Mouse (Mus musculus) G1E (cell line): ENCODE data around the gene Shb. TPM values are rescaled to one million over a fixed set of nuclear protein-coding genes. Genes with fewer than 3 reads are reported as not detected.

Source experiments
- ATAC-seq: 2 replicates; pipeline ENCODE4 v1.8.0; 2016; ENCODE audit warnings: mild to moderate bottlenecking; ENCODE audit not compliant: insufficient number of reproducible peaks, poor library complexity, low FRiP score, severe bottlenecking; ENCODE audit errors: extremely low read depth
- DNase-seq: peaks from one replicate; pipeline ENCODE4 v3.0.0; 2012; ENCODE audit warnings: low spot score
- H3K27me3 ChIP-seq: 2 replicates; pipeline ENCODE4 v1.6.1; 2012; ENCODE audit warnings: mild to moderate bottlenecking, low read length, inconsistent platforms; ENCODE audit not compliant: insufficient read depth
- H3K36me3 ChIP-seq: replicated peaks from 2 replicates; pipeline ENCODE3; 2012; ENCODE audit warnings: mild to moderate bottlenecking, inconsistent platforms
- H3K4me1 ChIP-seq: 2 replicates; pipeline ENCODE4 v1.6.1; 2012; ENCODE audit warnings: low read depth, low read length, inconsistent platforms, mixed read lengths; ENCODE audit not compliant: insufficient read depth
- H3K4me3 ChIP-seq: 2 replicates; pipeline ENCODE4 v1.5.1; 2012; ENCODE audit warnings: low read depth, mild to moderate bottlenecking, inconsistent platforms, low read length, moderate library complexity, mixed read lengths
- H3K9me3 ChIP-seq: replicated peaks from 2 replicates; pipeline ENCODE4 v1.6.1; 2012; ENCODE audit warnings: inconsistent platforms
- CTCF ChIP-seq: IDR thresholded peaks from 2 replicates; pipeline ENCODE4 v1.5.1; 2012; ENCODE audit warnings: low read depth, low read length, inconsistent platforms, mixed read lengths
- GATA1 ChIP-seq: IDR thresholded peaks from 2 replicates; pipeline ENCODE4 v1.6.1; 2012; ENCODE audit warnings: borderline replicate concordance, low read length, inconsistent platforms, mixed read lengths
- GATA2 ChIP-seq: IDR thresholded peaks from 2 replicates; pipeline ENCODE4 v1.6.1; 2012; ENCODE audit warnings: low read depth, low read length, inconsistent platforms, borderline replicate concordance
- POLR2AphosphoS5 ChIP-seq: IDR thresholded peaks from 2 replicates; pipeline ENCODE4 v1.6.1; 2012; ENCODE audit warnings: low read depth, low read length, inconsistent platforms; ENCODE audit not compliant: insufficient replicate concordance
- TAL1 ChIP-seq: conservative IDR thresholded peaks from 2 replicates; pipeline ENCODE4 v1.6.1; 2012; ENCODE audit warnings: low read depth, low read length, inconsistent platforms, mixed read lengths
- polyA plus RNA-seq: library from polyadenylated mRNA; stranded (reverse); fragments of >175 nt; gene quantifications from 2 replicates; pipeline ENCODE4 v1.2.3, GENCODE M21; 2012
- total RNA-seq, 2 experiments: library from RNA; stranded (forward) in 1 of 2; stranded (reverse) in 1 of 2; fragments of 200-1000 nt in 1 of 2; fragments of >200 nt in 1 of 2; fragmentation: Nextera tagmentation in 1 of 2; gene quantifications; 2 replicates each; pipeline ENCODE4 v1.2.3; 2014 to 2017

The Shb gene
- total and polyA plus RNA-seq, 3 experiments: not detected

- peaks cover 3% of the 10 kb centered on the region; the same call in 1 of the 2 replicates for H3K27me3 ChIP-seq
- no peaks in the 10 kb centered on the region for H3K36me3 ChIP-seq
- no peak overlapping the region for H3K4me3 ChIP-seq
- TF ChIP-seq TAL1: no peak
- TF ChIP-seq GATA1: no peak
- no peak for TF ChIP-seq GATA2
- no peak for TF ChIP-seq CTCF
- TF ChIP-seq POLR2AphosphoS5: no peak
- no peak for DNase-seq
- ATAC-seq: no peak
- H3K4me1 ChIP-seq: no peaks in the 10 kb centered on the region
- H3K9me3 ChIP-seq: peaks cover 15% of the 10 kb centered on the region
Measured at GRCm38 (mm10) chr4:45525541-45525940, 6.7 kb downstream of the Shb start.

- ATAC-seq: no peak
- Histone ChIP-seq H3K4me3 (no peak overlapping the region), H3K4me1 (no peaks in the 10 kb centered on the region), H3K9me3 (peaks cover 6% of the 10 kb centered on the region), H3K27me3 (peaks cover 3% of the 10 kb centered on the region; the same call in 1 of the 2 replicates), H3K36me3 (no peaks in the 10 kb centered on the region)
- TF ChIP-seq GATA2 (no peak), POLR2AphosphoS5 (no peak), CTCF (no peak), TAL1 (no peak), GATA1 (no peak)
- DNase-seq: no peak
Measured at GRCm38 (mm10) chr4:45524602-45525001, 7.7 kb downstream of the Shb start.

DNA sequence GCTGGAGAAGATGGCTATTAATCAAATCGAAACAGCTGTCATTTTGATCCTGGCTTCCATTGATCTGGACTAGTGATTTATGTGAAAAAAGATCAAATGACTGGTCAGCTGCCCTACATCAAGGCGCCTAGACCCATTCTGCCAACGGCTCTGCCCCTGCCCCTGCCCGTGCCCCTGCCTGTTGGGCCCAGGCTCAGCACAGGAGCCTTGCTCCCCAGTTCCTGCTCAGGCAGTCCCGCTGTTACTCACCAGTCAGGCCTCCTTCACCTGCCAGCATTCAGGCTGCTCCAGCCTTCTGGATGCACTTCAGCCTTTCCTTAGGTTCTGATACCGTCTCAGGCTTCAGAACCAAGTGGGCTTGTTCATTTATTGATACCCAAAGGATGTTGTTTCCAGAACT is 8.9 kb downstream of the Shb start:
- Histone ChIP-seq H3K4me1 (no peaks in the 10 kb centered on the region), H3K9me3 (no peaks in the 10 kb centered on the region), H3K27me3 (peaks cover 3% of the 10 kb centered on the region; the same call in 1 of the 2 replicates), H3K36me3 (no peaks in the 10 kb centered on the region), H3K4me3 (no peak overlapping the region)
- TF ChIP-seq CTCF (no peak), POLR2AphosphoS5 (no peak), GATA2 (no peak), TAL1 (no peak), GATA1 (no peak)
- ATAC-seq (no peak), DNase-seq (no peak)

DNA sequence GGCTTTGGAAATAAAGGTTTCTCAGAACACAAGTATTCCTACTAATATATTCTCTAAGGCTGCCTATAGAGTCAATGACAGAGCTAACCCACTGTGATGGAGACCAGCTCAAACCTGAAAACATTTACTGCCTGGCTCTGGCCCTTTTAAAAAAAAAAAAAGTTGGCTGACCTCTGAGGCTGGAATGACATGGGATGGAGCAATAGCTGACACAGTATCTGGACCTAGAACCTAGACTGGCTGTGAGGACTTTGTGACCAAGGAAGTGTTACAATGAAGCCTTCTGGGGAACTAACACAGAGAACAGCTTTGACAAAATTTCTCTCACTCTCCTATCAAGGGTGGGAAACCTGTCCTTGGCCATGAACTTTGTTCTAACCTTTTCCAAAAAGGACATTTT is 9.3 kb downstream of the Shb start:
- ATAC-seq (no peak), DNase-seq (no peak)
- Histone ChIP-seq H3K9me3 (no peaks in the 10 kb centered on the region), H3K36me3 (no peaks in the 10 kb centered on the region), H3K27me3 (peaks cover 3% of the 10 kb centered on the region; the same call in 1 of the 2 replicates), H3K4me1 (no peaks in the 10 kb centered on the region), H3K4me3 (no peak overlapping the region)
- TF ChIP-seq TAL1: no peak
- no peak for TF ChIP-seq GATA2
- no peak for TF ChIP-seq GATA1
- TF ChIP-seq POLR2AphosphoS5: no peak
- no peak for TF ChIP-seq CTCF

- DNase-seq: no peak
- Histone ChIP-seq H3K9me3 (no peaks in the 10 kb centered on the region), H3K4me3 (no peak overlapping the region), H3K27me3 (peaks cover 3% of the 10 kb centered on the region; the same call in 1 of the 2 replicates), H3K4me1 (no peaks in the 10 kb centered on the region), H3K36me3 (no peaks in the 10 kb centered on the region)
- no peak for ATAC-seq
- TF ChIP-seq TAL1 (no peak), GATA2 (no peak), GATA1 (no peak), CTCF (no peak), POLR2AphosphoS5 (no peak)
Measured at GRCm38 (mm10) chr4:45522583-45522900, 9.7 kb downstream of the Shb start.

DNA sequence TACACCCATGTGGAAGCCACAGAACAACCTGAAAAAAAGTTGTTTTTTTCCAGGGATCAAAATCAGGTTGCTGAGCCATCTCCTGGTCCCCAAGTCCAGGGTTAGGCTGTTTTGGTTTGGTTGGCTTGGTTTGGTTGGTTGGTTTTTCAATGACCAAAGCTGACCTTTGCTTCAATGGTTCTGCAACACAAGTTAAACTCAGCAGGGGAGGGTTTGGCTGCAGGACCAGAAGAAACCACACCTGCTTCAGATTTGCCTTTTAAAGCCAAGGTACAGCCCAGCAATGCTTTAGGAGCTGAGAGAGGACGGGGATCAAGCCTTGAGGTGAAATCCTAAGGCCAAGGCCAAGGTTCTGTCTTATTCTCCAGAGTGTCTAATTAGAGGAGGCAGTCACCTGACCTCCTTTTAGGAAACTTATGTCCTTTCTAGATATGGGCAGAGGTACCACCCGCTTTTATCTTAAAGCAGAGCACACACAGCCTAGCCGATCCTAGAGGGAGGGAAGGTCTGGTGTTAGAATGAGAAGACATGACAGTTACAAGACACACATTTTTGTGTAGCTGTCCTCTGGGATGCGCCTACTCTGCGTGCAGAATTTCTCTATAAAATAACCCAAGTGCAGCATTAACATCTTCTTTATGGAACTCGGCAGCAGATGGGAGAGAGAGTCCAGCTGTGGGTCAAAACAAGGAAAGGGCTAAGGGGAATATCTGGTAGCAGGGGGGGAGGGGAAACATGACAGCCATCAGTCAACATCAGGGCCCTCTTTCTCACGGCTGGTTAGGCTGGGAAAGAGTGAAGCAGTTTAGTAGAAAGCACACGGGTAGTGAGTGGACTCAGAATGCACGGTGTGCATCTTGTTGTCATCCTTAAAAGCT is 10.3 kb downstream of the Shb start:
- no peaks in the 10 kb centered on the region for H3K9me3 ChIP-seq
- H3K36me3 ChIP-seq: no peaks in the 10 kb centered on the region
- DNase-seq (no peak), ATAC-seq (no peak)
- TF ChIP-seq TAL1: no peak
- H3K4me3 ChIP-seq: no peak overlapping the region
- no peaks in the 10 kb centered on the region for H3K4me1 ChIP-seq
- peaks cover 3% of the 10 kb centered on the region; the same call in 1 of the 2 replicates for H3K27me3 ChIP-seq

DNA sequence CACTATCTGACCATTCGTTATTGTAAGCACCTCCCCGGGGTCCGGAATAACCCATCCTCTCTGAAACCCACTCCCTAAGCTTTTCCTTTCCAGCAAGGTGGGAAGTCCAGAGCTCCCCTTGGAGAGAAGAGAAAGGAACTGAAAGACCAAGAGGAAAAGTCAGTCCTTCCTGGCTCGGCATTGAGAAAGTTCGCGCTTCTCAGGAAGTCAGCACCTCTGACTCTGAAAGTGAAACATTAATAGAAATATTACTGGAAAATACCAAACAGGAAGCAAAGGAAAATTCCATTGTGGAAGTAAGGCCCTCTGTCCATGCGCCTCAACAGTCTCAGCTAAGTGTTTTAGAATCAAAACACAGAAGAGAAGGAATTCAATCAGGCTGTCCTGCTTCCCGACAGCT is 11.9 kb downstream of the Shb start:
- Histone ChIP-seq H3K36me3 (no peaks in the 10 kb centered on the region), H3K9me3 (no peaks in the 10 kb centered on the region), H3K4me3 (no peak overlapping the region), H3K4me1 (no peaks in the 10 kb centered on the region), H3K27me3 (peaks cover 8% of the 10 kb centered on the region; the same call in 1 of the 2 replicates)
- TF ChIP-seq POLR2AphosphoS5: no peak
- TF ChIP-seq TAL1: no peak
- TF ChIP-seq CTCF: no peak
- TF ChIP-seq GATA2: no peak
- TF ChIP-seq GATA1: no peak
- ATAC-seq (no peak), DNase-seq (no peak)
